Mouse (Mus musculus) left cerebral cortex, postnatal 36 days (tissue): ENCODE data around the gene Lzts2. TPM values are rescaled to one million over a fixed set of nuclear protein-coding genes. Genes with fewer than 3 reads are reported as not detected.

Experiments
- DNase-seq, 2 experiments: peaks; one replicate each; pipeline ENCODE4 v3.0.0; 2021 to 2022; ENCODE audit warnings: low spot score in 2 of 2, mixed read lengths in 1 of 2
- intact Hi-C: fragments of 180-260 bp; cut with DNase I; formaldehyde crosslinking; loops from one replicate; pipeline ENCODE4 v1.15.1; 2025
- total RNA-seq, 2 experiments: library from RNA; stranded (reverse); gene quantifications; 2 replicates each; pipeline ENCODE4 v1.2.3; 2021

The Lzts2 gene
- total RNA-seq, 2 experiments from 2014 or later = 36.2 to 36.3 TPM

DNA sequence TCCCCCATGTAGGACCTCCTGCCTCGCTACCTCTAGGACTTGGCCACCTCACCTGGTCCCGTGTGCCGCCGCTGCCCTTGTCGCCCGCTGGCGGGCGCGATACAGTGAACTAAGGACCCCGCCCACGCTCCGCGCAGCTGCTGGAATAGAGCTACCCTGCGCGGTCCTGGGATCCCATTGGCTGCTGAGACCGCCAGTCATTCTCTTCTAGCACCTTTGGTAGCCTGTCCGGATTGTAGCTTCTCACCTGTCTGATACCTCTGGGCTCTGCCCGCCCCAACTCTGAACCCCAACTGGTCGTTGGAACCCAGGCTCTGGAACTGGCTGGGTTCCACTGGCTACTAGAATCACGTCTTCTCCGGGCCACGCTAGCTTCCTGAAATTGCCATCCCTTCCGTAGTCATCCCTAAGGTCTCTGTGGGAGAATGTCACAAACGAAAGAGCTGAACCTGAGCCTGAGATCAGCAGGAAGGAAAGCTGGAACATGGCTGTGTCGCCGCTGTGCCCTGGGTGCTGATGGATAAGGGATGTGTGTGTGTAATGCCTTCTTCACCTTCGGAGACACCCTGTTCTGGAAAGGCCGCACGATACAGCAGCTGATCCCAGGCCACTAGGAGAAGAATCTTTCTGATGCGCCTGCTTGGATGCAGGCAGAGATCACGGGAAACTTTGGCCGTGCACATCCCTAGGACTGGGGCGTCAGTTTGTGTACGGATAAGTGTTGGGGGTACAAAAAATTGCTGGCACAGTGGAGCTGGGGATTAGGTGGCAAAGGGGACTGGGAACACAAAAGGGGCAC is 32.5 kb downstream of the Lzts2 start:
- intact Hi-C loops = no loop called here
- peak; percentile 83 to 85 for DNase-seq

DNA sequence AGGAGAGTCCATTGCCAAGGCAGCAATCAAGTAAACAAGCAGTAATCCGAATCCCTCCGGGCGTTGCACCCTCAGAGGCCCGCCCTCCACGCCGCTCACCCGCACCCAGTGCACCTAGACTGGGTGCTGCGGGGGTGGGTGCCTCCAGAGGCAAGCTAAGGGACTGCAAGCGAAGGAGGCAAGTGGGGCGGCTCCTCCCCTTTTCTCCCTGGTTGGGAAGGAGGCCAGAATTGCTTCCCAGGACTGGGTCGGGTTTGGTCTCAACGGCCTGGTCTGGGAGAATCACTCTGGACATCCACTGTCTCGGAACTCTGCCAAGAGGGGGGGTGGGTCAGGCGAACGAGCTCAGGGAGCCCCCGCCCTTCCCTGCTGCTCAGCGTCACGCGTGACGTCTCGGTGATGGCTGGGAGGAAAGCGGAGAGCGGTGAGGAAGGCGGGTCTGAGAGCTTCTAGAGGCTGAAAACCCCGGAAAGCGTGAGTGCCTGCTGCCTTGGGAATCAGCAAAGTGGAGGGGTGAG is 33.3 kb downstream of the Lzts2 start, which contains the start of gene Sfxn3:
Gene Sfxn3 (plus strand): TSS at position 87 of the 518 bp plus-strand sequence.
- intact Hi-C loops = no loop called here
- DNase-seq = peak; percentile 93

DNA sequence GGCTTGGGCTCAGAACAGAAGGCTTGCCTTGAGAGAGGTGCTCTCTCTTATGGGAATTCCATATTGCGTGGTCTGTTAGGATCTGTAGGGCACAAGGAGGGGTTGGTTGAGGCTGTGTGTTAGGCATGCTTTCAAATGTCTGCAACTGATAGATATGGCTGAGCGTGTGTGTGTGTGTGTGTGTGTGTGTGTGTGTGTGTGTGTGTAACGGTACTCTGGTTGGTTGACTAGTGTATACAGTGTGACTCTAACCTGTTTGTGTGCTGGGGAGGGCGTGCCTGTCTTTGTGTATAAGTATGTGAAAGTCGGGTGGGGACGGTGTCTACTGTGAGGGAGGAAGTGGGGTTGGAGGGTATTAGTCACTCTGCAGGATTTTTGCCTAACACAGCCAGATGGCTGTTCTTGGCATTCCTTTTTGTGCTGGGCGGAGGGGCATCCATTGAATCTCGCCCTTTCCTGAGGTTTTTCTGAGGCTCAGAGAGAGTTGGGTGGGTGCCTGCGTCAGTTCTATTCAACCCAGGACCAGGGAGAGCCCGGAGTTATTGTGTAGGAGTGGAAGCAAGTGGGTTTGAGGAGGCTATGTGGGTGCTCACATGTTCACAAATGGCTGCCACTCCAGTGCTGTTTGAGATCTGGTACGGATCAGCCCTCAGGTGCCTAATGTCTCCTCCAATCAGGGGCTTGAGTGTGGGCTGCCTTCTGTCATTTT is 33.9 kb downstream of the Lzts2 start:
- DNase-seq = peak; percentile 88 to 91
- intact Hi-C loops = no loop called here

DNA sequence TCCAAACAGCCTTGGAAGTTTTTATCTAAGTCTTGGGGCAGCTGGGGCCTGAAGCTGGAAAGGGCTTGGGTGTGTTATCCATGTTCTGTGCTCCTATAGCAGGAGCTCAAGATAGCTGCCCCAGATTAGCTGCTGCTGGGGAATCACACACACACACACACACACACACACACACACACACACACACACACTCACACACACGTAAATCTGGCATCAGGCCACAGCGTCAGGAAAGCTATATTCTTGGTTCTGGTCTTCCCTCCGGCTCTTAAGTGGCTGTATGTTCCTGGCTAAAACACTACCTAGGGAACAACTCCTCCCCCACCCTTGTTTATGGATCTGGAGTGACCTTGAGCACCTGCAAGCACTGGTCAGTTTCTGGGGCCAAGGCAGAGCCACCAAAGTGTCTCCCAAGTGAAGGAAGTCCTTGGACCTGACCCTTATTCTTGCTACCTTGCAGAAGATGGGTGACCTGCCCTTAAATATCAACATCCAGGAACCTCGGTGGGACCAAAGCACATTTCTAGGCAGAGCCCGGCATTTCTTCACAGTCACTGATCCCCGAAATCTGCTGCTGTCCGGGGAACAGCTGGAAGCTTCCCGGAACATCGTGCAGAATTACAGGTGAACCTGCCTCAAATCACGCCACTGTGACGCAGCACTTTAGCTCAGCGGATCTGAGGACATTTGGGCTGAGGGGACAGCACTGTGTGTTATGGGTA is 34.6 kb downstream of the Lzts2 start:
- intact Hi-C loops = no loop called here
- peak in 1 of 2 experiments; percentile 38 for DNase-seq

DNA sequence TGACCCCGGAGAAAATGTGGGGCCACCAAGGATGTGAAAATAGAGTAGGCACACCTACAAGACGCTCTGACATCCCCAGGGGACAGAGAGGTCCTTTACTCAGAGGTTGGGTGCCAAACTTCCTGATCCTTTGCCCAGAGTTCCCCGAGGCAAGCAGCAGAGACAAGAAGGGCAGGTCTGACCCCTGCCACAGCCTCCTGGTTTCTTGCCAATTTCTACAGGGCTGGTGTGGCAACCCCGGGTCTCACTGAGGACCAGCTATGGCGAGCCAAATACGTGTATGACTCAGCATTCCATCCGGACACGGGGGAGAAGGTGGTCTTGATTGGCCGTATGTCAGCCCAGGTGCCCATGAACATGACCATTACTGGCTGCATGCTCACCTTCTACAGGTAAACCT is 35.3 kb downstream of the Lzts2 start:
- intact Hi-C loops = no loop called here
- DNase-seq = no peak

DNA sequence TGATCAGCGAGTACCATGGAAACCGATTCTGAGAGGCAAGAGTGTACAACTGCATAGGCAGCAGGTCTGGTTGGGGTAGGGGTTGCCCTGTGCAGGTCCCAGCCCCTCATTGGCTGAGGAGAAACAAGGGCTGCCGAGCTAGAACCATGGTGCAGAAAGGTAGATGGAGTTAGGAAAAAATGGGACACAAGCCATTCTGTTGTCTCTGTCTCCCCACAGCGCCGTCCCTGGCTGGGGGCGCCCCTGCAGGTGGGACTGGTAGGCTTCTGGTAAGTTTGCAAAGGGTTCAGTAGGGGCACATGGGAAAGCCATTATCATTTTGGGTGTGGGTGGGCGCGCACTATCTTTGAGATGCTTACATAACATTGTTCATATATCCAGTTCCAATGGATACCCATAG is 39.2 kb downstream of the Lzts2 start:
- no peak for DNase-seq
- intact Hi-C loops = no loop called here

DNA sequence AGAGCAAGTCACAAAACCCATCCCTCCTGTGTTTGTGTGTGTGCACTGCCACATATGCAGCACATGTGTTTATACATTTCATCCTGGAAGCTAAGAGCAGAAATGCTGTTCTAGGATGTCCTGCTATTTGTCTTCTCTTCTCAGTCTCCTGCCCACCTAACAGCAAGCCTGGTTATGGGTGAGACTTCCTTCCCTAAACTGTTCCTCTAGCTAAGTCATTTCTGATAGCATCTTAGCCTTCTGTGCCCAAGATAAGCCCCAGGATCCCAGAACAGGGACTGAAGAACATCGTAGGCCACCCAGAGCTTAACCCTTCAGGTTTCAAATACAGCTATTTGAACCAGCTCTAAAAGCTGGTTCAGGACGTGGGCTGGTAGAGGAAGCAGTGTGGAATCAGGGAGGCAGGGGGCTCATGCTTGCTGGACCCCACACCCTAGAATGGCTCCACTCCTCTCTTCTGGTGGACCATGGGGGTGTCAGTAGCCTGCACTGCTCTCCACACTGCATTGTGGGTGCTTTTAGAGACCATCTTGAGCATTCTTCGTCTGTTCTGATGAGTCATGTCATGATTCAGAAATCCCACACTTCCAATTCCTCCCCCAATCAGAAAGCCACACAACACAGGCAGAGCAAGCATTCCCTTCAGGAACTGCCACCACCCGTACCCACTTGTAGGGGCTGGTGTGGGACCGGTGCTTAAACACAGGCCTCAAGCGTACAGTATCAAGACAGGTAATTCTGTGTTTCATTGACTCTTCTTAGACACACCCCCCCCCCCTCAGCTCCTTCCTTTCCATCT is 40.9 kb downstream of the Lzts2 start:
- intact Hi-C loops = no loop called here
- peak; percentile 46 to 49 for DNase-seq

DNA sequence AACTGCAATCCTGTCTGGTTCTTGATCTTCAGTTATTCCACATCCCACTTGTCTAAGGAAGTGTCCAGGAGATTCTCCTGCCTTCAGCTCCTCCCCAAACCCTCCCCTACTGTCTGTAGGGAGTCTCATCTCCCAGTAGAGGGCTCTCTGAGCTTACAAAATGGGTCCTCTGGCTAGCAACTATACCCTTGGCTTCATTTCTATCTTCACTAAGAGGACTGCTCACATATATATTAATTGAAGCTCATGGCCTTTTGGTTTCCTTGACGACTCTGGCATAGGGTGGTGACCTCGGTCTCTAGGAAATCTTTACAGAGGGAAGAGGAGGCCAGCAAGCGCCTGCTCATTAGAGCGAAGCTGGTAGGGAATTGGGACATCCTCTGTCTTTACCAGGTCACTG is 42.1 kb downstream of the Lzts2 start:
- intact Hi-C loops = no loop called here
- no peak for DNase-seq

DNA sequence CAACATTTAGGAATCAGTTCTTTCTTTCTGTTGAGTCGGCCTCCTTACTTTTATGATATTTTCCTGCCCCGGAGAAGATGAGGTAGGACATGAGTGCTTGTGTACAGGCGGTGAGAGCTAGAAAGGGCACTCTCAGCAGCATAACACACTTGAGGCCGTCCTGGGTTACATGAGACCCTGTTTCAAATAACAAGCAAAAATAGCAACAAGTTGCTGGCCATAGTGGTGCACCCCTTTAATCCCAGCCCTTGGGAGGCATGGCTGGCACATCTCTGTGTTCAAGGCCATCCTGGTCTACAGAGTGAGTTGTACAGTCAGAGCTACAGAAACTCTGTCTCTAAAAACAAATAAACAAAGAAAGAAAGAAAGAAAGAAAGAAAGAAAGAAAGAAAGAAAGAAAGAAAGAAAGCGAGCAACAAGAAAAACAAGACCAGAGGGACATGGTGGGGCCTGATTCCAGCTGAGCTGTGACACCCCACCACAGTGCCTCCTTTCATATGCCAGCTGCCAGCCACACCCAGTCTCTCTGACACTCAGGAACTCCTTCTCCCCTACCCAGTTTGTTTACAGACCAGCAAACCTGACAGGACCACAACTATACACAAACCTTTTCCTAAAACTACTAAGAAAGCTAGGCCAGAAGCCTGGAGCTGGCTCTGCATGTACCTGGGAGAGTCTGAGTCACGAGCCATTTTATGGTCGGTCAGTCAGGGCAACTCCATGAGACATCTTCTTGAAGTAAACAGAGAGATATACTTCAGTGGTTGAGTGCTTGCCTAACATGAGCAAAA is 42.9 kb downstream of the Lzts2 start:
- intact Hi-C loops = no loop called here
- DNase-seq = no peak

DNA sequence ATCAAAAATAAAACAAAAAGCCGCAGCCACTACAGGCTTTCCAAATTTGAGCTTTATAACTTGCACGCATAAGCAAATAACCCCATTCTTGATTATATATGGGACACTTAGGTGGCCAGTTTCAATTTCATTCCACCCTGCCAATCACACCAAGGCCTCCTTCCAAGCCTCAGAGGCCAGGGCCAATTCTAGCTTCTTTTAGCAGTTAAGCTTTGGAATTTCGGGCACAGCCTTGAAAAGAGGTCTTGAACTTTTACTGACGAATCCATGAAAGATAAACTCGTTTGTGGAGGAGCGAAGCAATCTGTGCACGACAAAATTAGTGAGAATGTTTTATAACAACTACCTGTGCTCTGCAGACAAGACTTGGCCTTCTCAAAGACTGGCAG is 43.5 kb downstream of the Lzts2 start:
- no peak for DNase-seq
- intact Hi-C loops = no loop called here

DNA sequence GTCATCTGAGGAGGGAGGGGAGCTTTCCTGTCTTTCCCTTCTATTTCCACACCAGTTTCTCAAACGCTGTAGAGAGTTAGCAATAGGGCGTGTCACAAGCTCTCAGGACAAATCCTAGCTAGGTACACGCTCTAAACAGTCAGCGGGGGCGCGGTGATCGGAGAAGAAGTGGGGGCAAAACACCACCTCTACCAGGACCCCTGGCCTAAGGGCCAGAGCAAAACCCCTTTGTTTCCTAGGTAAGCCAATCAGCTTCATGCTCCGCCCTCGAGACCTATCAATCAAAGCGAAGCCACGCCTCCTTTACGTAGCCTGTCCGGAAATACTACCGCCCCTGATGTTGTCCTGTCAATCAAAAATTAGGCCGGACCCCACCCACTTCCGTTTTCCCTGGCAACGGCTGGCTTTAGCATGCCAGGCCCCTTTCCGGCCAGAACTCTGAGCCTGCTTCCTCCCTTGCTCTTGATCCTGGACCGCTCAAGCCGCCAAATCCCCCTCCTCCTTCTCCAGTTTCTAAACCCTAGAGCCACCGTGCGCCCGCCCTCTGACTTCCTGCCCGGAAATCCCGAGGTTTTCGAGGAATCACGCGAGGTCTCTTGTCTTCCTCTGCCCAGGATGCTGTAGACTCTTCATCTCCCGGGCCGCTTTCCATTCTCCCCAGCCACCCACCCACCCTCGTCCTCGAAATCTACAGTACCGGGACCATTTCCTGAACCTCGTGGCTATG is 44.1 kb downstream of the Lzts2 start:
- intact Hi-C loops = no loop called here
- DNase-seq = peak; percentile 88 to 90

DNA sequence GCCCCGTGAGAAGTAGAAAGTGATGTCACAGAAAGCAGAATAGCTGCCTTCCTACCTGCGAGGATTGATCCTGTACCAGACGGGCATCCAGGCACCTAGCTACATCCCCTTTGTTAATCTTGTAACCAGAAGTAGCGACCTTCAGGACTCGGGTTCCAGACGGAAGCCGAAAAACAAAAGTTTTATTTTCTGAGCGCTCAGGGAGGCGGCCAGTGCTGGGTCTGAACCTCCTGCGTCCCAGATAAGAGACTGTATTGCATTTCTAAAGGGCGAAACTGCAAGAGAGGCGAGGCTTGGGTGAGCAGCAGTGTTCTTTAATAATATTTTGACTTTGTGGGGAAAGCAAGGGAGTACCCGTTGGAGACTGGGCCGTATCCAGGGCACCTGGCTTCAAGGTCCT is 44.6 kb downstream of the Lzts2 start:
- intact Hi-C loops = no loop called here
- no peak for DNase-seq

DNA sequence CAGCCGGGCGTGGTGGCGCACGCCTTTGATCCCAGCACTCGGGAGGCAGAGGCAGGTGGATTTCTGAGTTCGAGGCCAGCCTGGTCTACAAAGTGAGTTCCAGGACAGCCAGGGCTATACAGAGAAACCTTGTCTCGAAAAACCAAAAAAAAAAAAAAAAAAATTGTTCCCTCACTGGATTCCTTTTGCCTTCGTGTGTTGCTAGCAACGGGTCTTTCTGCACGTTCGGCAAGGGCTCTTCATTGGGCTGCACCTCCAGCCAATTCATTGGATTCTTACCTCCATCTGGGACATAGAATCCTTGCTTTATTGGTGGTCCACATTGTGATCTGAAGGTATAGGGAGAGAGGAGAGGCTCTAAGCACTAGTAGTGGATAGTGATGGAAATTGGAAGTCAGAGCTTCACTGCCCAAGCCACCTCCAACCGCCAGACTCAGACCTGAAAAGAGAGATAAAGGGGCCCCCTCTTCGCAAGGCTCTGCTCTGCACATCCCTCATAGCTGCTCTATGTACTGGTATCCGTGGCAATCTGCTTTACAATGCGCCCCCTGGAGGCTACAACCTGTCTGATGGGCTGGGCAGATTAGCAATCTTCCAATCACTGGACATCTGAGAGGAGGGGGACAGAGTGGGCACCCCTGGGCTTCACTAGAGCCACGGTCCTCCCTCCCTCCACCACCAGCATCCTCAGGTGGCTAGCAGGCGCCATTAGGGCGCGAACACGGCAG is 49.5 kb downstream of the Lzts2 start:
- intact Hi-C loops = no loop called here
- DNase-seq = no peak

DNA sequence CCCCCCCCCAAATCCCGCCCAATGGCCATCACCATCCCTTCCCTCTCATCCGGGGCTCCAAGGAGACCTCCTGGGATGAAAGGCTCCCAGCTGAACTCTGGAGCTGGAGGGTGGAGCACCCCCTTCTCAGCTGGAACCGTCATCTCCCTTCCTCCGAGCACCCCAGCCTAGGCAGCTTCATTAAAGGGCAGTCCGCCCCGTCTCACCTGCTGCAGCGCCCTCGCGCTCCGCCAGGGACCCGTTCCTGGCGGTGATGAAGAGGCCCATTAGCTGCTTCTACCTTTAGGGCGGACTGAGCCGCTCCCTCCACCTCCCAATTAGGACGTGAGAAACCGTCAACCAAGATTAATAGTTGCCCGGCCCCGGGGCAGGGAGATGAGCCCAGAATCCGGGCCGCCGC is 51.0 kb downstream of the Lzts2 start:
- intact Hi-C loops = no loop called here
- DNase-seq = no peak

DNA sequence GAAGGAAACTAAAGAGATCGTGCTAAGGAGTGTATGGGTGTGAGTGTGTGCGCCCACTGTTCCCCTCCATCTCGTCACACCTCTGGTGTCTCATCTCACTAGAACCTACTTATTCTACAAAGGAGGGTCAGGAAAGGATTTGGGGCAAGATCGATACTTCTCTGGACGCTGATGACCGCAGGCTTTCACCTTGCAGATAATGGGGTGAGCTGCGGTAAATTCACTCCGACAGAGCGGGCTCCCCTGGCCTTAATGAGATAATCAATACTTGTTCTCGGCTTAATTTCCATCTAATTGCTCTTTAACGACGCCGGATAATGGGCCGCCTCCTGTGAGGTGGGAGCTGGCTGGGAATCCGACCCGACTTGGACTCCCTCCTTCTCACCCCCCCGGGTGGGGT is 53.0 kb downstream of the Lzts2 start:
- intact Hi-C loops = no loop called here
- no peak for DNase-seq

DNA sequence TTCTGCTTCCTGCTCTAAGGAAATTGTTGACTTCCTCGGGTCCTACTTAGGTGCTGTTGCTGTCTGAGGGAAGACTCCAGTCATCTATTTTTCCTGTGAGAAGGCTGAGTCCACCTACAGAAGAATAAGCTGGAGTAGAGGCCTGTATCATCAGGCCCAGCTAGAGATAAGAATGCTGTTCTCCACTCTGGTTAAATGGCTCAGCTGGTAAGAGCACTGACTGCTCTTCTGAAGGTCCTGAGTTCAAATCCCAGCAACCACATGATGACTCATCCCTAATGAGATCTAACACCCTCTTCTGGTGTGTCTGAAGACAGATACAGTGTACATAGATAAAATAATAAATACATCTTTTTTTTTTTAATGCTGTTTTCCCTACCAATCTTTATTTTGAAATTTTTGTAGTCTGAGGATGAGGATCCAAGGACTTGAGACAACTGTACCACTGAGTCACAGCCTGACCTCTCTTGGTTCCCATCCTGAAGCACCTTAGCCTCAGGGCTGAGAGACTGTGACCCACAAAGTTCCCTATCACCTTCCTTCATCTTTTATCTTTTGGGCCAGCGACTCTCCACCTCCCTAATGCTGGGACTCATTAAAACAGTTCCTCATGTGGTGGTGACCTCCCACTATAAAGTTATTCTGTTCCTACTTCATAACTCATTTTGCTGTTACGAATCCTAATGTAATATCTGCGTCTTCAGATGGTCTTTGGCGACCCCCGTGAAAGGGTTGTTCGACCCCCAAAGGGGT is 53.7 kb downstream of the Lzts2 start:
- intact Hi-C loops = no loop called here
- no peak for DNase-seq
